Mouse (Mus musculus) gastrocnemius, adult 2 months (tissue): ENCODE measurements at regions not wholly inside any gene's neighbourhood (a gene's known extent, or its start where the extent isn't known, plus 50 kb on each side); places are given as distances from the start of the nearest gene placed in this dataset.

Source experiments
- DNase-seq: peaks from one replicate; pipeline ENCODE4 v3.0.0; 2022
- H3K27ac ChIP-seq: fragments of 200-600 bp; 2 replicates; pipeline ENCODE4 v1.8.1; 2022; ENCODE audit warnings: mild to moderate bottlenecking
- H3K4me3 ChIP-seq: fragments of 200-600 bp; 2 replicates; pipeline ENCODE4 v1.8.1; 2022; ENCODE audit warnings: mild to moderate bottlenecking, moderate library complexity
- CTCF ChIP-seq: fragments of 200-600 bp; IDR thresholded peaks from 2 replicates; pipeline ENCODE4 v1.8.1; 2022; ENCODE audit warnings: antibody characterized with exemption, mild to moderate bottlenecking, moderate library complexity
- intact Hi-C: fragments of 180-260 bp; cut with DNase I; formaldehyde crosslinking; loops from one replicate; pipeline ENCODE4 v1.15.1; 2025

DNA sequence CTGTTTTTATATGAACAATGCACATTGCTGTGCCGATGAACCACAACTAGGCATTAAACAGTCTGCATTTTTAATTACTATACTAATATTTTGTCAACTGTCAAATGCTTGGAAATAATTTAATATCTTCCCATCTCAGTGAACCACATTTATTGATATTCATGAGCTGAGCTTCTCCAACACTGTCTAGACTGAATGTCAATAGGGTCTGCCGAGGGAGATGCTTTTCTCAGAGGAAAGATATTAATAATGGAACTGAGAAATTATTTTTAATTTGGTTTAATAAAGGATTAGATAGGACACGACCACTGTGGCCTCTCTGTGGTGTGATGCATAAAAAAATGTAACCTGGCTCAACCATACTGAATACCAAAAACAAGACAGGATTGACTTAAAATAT lies 381.7 kb upstream of the A1bg start:
- intact Hi-C loops = no loop called here
- TF ChIP-seq CTCF = no peak
- Histone ChIP-seq H3K27ac (no peak overlapping the region), H3K4me3 (no peak overlapping the region)
- DNase-seq = no peak

DNA sequence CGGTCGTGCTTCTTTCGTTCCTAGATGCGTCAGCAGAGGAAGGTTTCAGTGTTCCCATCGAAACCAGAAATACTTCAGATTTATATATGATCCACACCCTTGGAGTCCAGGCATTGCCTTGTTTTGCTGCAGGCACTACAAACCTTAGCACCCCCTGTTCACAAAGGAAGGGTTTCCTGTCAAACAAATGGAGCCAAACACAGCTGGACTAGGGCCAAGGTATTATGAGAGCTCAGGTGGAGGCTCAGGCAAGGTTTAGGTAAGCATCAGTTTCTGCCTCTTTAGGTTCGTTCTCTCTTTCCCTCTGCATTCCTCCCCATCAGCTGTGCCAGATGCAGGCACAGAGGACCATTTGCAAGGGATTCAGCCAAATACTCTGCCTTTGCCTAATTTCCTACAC lies 377.0 kb upstream of the A1bg start:
- intact Hi-C loops = no loop called here
- DNase-seq = no peak
- TF ChIP-seq CTCF = no peak
- Histone ChIP-seq H3K4me3 (no peak overlapping the region), H3K27ac (no peak overlapping the region)

DNA sequence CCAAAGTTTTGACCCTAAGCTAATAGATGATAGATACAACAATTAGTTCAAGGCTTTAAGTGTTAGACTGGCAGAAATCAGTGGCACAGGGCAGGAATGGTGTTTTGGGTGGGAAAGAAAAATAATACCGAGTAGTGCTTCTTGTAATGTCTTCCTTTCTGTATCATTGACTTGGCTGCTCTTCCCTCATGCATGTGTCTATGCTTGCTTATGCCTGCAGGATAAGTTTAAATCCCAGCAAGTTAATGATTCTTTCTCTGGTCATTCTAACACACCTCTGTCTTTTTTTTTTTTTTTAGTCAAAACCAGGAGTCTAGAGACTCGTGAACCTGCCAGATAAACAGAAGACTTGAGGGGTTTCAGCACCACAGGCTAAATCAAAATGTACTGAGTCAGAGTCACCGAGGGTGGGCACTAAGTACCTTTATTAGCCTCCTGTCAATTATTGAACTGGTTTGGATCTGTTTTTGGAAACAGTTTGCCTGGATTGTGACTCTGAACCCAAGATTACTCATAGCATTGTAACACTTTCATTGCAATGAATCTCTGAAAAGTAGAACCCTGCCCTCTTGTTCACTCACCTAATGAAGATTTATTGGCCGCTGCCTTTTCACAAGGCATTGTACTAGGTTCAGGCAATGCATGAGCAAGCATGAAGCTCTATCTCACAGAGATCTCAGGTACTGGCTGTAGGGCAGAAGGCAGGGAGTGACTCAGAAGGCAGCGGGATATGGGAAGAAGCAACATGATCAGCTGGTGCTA lies 374.8 kb upstream of the A1bg start:
- intact Hi-C loops = no loop called here
- TF ChIP-seq CTCF = no peak
- H3K27ac ChIP-seq = no peak overlapping the region
- DNase-seq = no peak
- no peak overlapping the region for H3K4me3 ChIP-seq

DNA sequence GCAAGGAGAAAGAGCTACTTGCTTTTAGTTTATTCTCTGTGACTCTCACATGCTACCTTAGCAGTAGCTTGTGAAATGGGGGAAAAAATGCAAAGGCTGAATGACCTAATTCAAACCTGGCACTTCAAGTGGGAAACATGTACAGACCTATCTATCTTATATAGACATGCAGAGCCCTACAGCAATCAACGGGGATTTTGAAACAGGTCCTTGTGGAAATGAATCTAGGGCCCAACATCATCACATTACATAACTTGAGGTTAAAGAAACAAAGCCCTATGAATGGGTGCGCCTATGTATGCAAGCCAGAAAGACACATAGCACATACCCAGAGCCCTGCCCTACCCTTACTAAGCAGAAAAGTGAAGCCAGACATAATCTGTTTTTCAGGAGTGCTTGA lies 371.8 kb upstream of the A1bg start:
- Histone ChIP-seq H3K27ac (no peak overlapping the region), H3K4me3 (no peak overlapping the region)
- no peak for DNase-seq
- TF ChIP-seq CTCF = no peak
- intact Hi-C loops = no loop called here

DNA sequence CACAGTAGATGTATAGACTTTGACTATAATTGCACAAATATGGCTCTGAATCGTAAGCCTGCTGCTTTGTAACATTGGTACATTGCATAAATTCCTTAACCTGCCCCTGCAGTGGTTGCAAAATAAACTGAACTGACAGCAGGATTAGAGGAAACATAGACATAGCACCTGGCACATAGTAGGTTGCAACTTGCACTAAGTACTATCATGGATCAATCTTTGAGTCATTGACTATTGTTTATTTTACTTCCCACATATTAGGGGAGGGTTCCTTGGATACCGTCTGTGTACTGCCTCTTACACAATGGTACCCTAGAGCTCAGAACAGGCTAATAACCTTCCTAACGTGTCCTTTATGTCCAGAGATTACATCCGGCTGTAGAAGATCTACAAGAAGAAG lies 371.3 kb upstream of the A1bg start:
- Histone ChIP-seq H3K4me3 (no peak overlapping the region), H3K27ac (no peak overlapping the region)
- DNase-seq = no peak
- intact Hi-C loops = no loop called here
- TF ChIP-seq CTCF = no peak

DNA sequence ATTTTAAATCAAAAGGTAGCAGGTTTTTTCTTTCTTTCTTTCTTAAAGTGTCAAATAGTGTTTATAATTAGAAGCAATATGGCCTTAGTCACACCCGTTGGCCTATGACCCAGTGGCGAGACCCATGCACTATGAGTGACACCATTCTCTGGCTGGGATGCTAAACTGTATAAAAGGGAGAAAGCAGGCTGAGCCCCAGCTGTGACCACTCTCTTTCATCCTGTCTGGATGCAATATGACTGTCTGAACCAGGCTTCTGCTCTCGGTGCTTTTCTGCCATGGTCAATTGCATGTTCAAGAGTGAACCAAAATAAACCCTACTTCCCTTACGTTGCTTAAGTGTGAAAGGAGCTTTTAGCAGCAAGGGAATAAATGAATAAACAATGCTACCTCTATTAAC lies 346.0 kb upstream of the A1bg start:
- intact Hi-C loops = no loop called here
- no peak for DNase-seq
- Histone ChIP-seq H3K27ac (no peak overlapping the region), H3K4me3 (no peak overlapping the region)
- no peak for TF ChIP-seq CTCF

DNA sequence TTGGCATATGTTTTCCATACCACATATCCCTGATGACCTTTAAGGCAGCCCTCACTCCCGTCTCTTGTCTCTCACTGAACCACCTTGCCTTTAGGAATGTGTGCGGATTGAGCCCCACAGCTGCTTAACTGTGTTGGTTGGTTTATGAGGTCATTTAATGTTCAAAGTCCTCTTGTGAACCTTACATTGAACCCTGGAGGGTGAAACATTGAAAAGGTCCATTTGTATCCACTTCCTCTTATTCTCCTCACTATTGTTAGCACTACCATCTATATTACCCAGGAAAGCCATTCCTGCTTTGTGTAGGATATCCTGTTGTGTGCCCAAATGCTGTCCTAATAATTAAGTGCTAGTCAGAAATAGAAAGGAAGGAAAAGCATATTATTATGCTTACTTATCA lies 336.2 kb upstream of the A1bg start:
- intact Hi-C loops = no loop called here
- no peak for DNase-seq

DNA sequence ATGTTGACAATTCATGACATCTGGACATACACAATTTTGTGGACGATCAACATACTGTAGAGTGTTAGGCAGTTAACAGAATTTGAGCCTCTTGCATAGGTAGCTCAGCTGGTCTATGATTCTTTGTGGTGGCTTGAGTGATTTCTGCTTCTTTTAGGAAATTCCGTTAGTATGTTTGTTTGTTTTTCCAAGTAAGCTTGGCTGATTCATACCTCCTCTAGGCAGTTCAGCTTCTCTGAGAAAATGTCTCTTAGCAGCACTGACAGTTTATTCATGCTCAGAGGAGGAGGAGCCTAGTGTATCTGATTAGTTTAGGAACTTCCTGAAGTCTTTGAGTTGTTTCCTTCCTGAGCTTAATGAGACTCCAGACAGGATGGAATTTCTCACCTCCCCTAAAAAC lies 321.7 kb upstream of the A1bg start:
- no peak overlapping the region for H3K27ac ChIP-seq
- TF ChIP-seq CTCF = no peak
- DNase-seq = no peak
- intact Hi-C loops = no loop called here
- no peak overlapping the region for H3K4me3 ChIP-seq

More for the DNA sequence above, 336.2 kb upstream of the A1bg start:
- TF ChIP-seq CTCF = no peak
- Histone ChIP-seq H3K4me3 (no peak overlapping the region), H3K27ac (no peak overlapping the region)

DNA sequence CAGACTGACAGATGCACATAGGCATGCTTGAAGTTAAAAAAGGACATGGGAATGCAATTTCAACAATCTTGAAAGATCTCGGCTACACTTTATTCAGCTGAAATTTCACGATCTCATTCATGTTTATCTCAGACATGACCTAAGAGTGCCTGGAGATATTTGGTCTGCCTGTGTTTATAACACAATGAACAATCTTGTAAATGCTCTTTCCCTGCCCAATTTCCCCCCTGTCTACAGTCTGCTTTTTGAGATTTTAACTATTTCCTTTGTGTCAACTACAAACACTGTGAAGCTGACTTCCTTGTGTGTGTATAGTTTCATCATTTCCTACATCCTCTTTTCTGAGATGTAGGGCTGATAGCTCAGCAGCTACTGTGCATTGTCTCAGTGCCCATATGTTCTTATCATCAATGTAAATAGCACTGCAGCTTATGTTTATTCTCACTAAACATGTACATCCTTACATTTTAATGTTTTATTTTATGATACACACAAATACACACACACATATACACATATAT lies 319.4 kb upstream of the A1bg start:
- intact Hi-C loops = no loop called here
- no peak for TF ChIP-seq CTCF
- DNase-seq = no peak
- Histone ChIP-seq H3K27ac (no peak overlapping the region), H3K4me3 (no peak overlapping the region)

DNA sequence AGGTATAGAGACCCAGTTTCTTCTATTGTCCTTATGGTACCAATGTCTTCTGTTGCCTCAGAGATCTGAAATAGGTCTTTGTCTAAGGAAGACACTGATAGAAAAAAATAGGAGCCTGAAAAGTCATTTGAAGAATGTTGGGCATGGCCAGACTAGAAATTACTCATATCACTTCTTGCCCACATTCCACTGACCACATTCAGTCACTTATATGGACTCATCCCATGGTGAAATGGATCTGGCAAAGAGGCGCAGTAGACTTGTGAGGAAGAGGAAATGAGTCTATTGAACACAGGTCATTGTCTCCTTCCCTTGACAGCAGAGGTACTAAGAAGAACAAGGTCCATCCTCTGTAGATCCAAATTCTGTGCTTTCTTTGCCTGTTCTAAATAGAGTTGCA lies 318.9 kb upstream of the A1bg start:
- TF ChIP-seq CTCF = no peak

DNA sequence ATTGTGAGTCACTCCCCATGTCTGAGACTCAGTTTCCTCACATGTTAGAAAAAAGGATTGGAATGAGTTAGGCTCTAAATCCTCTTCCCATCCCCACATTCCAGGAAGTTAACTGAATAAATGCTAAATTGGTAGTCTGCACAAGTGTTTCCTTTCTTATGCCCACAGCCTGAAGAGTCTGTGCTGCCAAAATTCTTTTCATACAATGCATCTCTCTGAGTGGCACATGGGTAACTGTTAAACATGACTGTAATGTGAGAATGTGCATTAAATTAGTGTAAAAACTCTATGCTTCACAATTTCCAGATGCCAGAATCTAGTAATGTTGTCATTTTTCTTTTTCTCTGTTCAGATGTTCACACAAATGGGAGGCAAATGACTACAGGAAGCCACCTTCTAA lies 317.5 kb upstream of the A1bg start:
- no peak for TF ChIP-seq CTCF
- H3K4me3 ChIP-seq = no peak overlapping the region
- H3K27ac ChIP-seq = no peak overlapping the region
- no peak for DNase-seq
- intact Hi-C loops = no loop called here

More for the DNA sequence above, 318.9 kb upstream of the A1bg start:
- intact Hi-C loops = no loop called here
- DNase-seq = no peak
- H3K4me3 ChIP-seq = no peak overlapping the region
- H3K27ac ChIP-seq = no peak overlapping the region

DNA sequence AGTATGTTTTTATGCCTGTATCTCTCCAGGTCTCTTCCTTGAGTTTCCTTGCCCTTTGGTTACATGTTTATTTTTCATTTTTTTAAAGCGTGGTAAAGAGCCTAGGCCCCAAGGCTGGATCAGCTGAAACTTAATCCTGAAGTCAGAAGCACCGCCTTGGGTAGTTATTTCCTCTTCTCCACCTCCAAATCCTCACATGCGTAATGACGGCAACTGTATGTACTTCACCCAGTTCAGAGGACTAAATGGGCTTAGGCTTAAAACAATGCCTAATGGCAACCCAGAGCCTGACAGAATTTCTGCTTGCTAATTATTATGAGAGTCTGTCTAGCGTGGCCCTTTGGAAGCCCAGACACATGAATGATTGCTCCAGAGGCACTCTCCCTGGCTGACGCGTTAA lies 316.6 kb upstream of the A1bg start:
- H3K27ac ChIP-seq = no peak overlapping the region
- no peak for TF ChIP-seq CTCF
- H3K4me3 ChIP-seq = peak overlapping the region; percentile 21
- intact Hi-C loops = no loop called here
- no peak for DNase-seq

DNA sequence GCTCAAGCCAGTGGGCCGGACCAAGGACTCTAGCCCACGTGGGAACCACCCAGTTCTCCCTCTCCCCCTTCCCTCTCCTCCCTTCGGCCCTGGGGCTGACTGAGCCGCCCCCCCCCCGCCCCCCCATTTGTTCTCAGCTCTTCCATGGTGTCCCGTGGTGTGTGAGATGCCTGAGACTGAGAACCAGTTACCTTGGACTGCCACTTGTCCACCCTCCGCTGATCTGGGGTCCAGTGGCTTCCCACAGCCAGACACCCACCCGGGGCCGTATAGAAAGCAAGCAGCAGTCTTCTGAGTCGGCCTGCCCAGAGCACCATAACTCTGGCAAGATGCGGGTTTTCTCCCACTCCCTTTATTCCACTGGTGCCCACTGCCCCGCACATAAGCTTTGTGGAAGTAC lies 316.2 kb upstream of the A1bg start:
- DNase-seq = no peak
- TF ChIP-seq CTCF = no peak
- intact Hi-C loops = no loop called here
- Histone ChIP-seq H3K27ac (no peak overlapping the region), H3K4me3 (no peak overlapping the region)

DNA sequence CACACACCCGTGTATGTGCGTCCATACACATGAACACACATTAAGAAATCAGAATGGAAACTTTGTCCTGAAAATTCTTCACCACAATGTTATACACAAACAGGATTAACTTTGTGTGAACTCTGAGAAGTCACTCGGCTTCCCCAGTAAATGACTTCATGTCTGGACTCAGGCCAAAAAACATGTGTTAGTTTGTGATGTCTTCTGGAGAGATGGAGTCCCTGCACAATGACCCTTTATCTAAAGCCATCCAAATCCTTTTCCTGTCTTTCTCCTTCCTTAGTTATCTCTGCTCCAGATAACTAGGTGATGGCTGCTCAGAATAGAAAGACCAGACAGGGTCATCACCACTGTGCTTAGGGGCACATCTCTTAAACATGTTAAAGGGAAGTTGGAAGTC lies 306.8 kb upstream of the A1bg start:
- no peak overlapping the region for H3K27ac ChIP-seq
- no peak for TF ChIP-seq CTCF
- no peak for DNase-seq
- intact Hi-C loops = no loop called here
- H3K4me3 ChIP-seq = no peak overlapping the region
